Mouse (Mus musculus): ENCODE data around the gene Zfand4.
"Not testable (repeated sequence)": the region's sequence is repeated elsewhere in the genome, so short reads cannot be mapped to it uniquely, and the experiment has no call there.

The Zfand4 gene

GRCm38 (mm10) chr6:116311411-116311810, 47.4 kb downstream of the Zfand4 start:
- no peak for DNase-seq (ENCODE audit: low read depth, low spot score)

DNA sequence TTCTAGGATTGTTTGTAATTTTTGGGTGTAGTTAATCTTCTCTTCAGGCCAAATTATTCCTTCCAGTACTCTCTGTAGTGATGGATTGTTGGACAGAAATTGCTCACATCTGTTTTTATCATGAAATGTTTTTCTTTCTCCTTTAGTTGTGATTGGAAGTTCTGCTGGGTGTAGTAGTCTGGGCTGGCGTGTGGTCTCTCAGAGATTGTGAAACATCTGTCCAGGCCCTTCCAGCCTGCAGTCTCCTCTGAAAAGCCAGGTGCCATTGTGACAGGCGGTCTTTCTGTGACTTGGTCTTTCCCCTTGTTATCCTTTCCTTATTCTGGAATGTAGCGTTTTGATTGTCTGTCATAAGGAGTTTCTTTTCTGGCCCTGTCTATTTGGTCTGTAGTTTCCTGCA, 55.2 kb downstream of the Zfand4 start:
- DNase-seq (ENCODE audit: low read depth, low spot score) = no peak

- DNase-seq (ENCODE audit: low read depth, low spot score) = no peak
Observed at GRCm38 (mm10) chr6:116326641-116327040, 62.6 kb downstream of the Zfand4 start.

- no peak for DNase-seq (ENCODE audit: low read depth, low spot score)
Observed at GRCm38 (mm10) chr6:116331396-116331795, 67.4 kb downstream of the Zfand4 start.

- DNase-seq (ENCODE audit: low read depth, low spot score) = no peak
Observed at GRCm38 (mm10) chr6:116337466-116337834, 73.4 kb downstream of the Zfand4 start.

DNA sequence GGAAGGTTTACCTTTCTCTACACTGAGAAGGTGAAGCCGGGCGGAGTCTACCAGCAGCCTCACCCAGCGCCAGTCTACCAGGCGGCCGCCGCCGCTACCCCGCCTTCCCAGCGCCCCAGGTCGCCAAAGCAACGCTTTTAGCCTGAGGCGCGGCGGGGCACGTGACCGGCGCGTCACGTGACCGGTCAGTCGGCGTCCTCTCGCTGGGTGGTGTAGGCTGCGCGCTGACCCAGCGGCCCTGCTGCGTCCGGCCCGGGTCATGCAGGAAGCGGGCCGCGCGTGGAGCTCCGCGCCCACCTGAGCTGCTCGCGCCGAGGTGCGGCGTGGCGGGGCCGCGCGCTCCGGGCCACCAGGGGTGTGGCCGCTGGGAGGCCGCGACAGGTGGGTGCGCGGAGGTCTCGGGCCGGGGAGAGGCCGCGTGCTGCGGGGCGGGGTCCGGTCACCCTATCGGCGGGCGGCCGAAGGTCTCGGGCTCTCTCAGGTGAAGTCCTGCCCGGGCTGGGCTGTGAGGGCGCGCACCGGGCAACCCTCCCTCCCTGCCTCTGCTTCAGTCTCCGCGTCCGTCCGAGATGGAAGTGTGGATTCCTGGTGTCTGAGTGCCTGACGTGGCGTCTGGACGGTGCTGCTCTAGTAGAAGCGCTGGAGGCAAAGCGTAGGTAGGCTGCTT, 73.9 kb downstream of the Zfand4 start, which contains the start of gene March8:
Gene March8 (plus strand): TSS at position 190 of the 667 bp plus-strand sequence.
- DNase-seq (ENCODE audit: low read depth, low spot score) = peak; percentile 83

- DNase-seq (ENCODE audit: low read depth, low spot score) = no peak
Observed at GRCm38 (mm10) chr6:116338520-116338919, 74.5 kb downstream of the Zfand4 start.

GRCm38 (mm10) chr6:116339088-116339487, 75.1 kb downstream of the Zfand4 start:
- no peak for DNase-seq (ENCODE audit: low read depth, low spot score)

DNA sequence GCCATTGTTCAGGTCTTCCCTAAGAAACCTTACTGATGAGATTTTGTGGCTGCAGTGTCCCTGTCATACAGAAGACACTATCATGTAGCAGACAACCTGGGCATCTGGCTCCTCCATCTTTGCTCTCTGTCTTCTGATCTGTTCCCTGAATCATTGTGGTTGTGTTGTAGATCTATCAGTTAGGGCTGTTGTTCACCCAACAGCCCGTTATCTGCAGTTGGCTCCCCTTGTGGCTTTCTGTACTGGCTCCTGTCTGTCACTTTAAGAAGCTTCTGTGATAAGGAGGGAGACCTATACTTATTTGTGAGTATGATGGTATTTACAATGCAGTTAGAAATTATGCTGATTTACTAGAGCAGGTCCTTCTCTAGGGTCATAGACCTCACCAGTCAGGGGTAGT, 76.5 kb downstream of the Zfand4 start:
- no peak for DNase-seq (ENCODE audit: low read depth, low spot score)

- DNase-seq (ENCODE audit: low read depth, low spot score) = no peak
Observed at GRCm38 (mm10) chr6:116347953-116348352, 83.9 kb downstream of the Zfand4 start.

DNA sequence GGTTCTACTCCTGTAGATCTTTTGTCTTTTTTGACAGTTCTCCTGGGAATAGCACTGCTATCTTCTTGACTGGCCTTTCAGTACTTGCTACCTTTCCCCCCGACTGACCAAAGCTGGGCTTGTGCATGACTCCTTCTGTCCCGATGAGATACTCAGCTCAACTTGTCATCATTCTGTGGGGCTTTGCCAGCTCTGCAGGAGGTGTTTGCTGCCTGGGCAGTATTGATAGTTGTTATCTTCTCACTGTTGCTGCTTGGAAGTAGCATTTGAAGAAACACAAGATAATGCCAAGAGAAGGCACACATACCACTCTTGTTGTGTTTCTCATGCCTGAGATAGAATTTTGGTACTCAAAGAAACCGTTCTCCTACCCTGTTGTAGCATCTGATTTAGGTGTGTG, 86.0 kb downstream of the Zfand4 start:
- peak; percentile 84 for DNase-seq (ENCODE audit: low read depth, low spot score)

GRCm38 (mm10) chr6:116350643-116351042, 86.6 kb downstream of the Zfand4 start:
- DNase-seq (ENCODE audit: low read depth, low spot score) = peak; percentile 71

DNA sequence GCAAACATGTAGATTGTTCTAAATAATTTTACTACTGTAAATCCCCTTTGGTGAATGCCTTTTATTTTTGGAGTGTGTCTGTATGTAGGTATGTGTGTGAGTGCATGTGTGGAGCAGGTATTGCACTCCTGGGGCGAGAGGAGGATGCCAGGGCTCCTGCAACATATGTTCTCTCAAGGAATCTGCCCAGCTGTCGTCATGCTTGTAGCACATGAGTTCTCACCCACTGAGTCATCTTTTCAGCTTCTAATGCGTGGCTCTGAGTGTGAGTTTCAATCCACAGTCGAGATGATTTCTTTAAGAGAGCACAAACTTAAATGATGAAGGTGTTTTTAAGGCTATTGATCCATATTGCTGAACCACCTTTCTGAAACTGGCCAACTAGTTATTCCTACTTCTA, 87.5 kb downstream of the Zfand4 start:
- DNase-seq (ENCODE audit: low read depth, low spot score) = peak; percentile 52

- no peak for DNase-seq (ENCODE audit: low read depth, low spot score)
Observed at GRCm38 (mm10) chr6:116353428-116353827, 89.4 kb downstream of the Zfand4 start.

DNA sequence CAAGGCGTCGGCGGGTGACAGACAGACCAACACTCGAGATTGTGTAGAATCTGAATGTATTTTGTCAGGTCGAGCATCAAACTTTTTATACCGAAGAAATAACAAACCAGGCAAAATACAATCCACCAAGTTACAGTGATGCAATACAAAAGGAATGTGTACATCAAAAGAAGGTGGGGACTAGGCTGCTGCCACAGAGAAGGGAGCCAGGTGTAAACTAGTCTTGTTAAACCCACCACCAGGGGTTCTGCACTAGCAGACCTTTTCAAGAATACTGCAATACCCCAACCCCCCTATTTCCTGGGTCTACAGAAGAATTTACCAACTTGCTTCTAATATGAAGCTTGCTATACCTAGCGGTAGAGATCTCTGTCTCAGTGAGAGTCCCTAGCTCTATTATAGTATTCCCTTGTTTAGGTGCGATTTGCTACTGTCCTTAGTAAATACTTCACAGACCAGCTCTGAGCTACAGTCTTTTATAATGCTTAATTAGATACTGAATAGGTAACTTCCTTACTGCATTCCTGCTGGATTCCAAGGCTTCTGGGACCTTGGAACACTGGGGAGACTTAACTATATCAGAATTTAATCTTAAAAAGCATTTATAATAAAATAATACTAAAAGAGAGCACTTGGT, 92.4 kb downstream of the Zfand4 start:
- not testable (repeated sequence) for DNase-seq (ENCODE audit: low read depth, low spot score)

- DNase-seq (ENCODE audit: low read depth, low spot score) = no peak
Observed at GRCm38 (mm10) chr6:116356948-116357325, 92.9 kb downstream of the Zfand4 start.

DNA sequence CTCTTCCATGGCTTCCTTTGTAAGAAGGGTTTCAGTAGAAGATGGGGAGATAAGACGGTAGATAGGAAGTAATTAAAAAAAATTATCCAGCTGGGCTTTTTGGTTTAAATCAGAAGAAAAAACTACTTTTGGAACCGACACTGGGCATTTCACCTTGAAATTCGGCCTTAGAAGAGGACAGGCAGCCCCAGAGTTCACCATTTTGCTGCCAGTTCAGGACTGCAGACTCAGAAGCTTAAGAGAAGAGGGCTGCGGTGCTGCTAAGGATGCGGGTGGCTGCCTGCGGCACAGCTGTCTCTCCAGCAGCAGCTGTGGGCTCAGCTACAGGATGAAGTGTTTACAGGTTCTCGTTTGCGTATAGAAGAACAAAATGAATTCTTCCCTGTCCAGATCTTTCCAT, 94.0 kb downstream of the Zfand4 start:
- DNase-seq (ENCODE audit: low read depth, low spot score) = no peak

DNA sequence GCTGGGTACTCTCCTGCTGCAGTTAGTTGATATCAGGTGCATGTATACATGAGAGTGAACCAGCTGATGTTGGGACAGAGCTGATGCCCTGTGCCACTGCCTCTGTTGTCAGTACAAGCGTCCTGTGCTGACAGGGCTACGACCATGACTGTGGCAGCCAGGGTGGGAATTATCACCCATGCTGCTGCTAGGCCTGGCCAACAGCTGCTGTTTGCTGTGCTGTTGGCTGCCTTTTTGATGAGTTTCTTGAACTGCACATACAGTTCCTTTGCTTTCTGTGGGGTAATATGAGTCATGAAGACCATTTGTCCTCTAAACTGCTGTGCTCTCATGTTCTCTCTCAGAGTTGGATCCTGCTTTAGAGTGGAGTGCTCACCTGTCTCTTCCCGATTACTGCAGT, 95.2 kb downstream of the Zfand4 start:
- no peak for DNase-seq (ENCODE audit: low read depth, low spot score)

DNA sequence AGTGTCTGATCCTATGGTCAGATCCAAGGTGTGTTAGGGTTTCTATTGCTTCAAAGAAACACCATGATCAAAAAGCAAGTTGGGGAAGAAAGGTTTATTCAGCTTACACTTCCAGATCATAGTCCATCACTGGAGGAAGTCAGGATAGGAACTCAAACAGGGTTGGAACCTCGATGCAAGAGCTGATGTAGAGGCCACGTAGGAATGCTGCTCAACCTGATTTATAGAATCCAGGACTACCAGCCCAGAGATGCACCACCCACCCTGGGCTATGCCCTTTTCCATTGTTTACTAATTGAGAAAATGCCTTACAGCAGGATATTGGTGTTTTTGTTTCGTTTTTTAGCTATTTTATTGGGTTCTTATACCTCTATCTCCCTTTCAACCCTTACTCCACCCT, 97.4 kb downstream of the Zfand4 start:
- no peak for DNase-seq (ENCODE audit: low read depth, low spot score)

DNA sequence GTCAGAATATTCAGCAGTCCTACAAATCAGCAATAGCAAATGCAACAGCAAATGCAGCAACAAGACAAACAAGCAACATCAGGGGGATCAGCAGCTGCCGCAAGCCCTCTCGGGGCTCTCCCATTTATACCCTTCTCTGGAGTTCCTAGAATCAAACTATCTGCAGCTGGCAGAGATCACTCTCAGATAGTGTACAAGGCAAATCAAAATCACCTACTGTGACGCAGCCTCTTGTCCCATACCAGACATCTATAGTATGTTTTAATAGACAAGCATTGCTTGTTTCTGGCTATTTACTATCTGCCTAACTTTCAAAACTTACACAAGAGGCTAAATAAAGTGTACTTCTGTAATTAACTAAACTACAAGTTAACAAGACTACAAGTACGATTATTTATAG, 98.0 kb downstream of the Zfand4 start:
- DNase-seq (ENCODE audit: low read depth, low spot score) = no peak

DNA sequence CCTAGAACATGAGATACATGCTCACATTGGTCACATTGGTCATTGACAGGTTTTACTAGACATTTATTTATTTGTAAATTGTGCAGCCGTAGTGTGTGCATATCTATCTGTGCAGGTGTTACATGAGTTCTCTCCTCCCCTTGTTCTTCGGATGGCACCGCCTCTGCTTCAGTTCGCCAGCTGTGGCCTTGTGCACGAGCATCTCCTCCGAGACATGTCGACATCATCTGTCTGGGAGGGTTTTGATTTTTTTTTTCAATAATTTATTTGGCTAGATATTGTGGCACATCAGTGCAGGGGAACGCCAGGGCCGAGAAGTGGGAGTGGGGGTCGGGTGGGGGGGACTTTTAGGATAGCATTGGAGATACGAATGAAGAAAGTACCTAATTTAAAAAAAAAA, 103.9 kb downstream of the Zfand4 start:
- DNase-seq (ENCODE audit: low read depth, low spot score) = no peak

GRCm38 (mm10) chr6:116369811-116370210, 105.8 kb downstream of the Zfand4 start:
- no peak for DNase-seq (ENCODE audit: low read depth, low spot score)

- peak; percentile 78 for DNase-seq (ENCODE audit: low read depth, low spot score)
Observed at GRCm38 (mm10) chr6:116370216-116370976, 106.4 kb downstream of the Zfand4 start.

Data from c-Kit-negative CD71-positive TER-119-positive erythroid progenitor cells, embryonic 14.5 days (primary cell).